Mouse (Mus musculus) thymus, postnatal 0 days (tissue): ENCODE data around the gene Rapgef4. TPM values are rescaled to one million over a fixed set of nuclear protein-coding genes. Genes with fewer than 3 reads are reported as not detected.

Experiments used
- DNase-seq: peaks from one replicate; pipeline ENCODE4 v3.0.0-alpha.2; 2015; ENCODE audit warnings: low spot score
- polyA plus RNA-seq: library from polyadenylated mRNA; unstranded; fragments of >200 nt; fragmentation: Nextera tagmentation; extraction: Ambion mirVana; gene quantifications from 2 replicates; pipeline ENCODE4 v1.2.1, GENCODE M21; 2015

Rapgef4 gene
- polyA plus RNA-seq, 1 experiment from 2014 or later: 4.2 TPM

DNA sequence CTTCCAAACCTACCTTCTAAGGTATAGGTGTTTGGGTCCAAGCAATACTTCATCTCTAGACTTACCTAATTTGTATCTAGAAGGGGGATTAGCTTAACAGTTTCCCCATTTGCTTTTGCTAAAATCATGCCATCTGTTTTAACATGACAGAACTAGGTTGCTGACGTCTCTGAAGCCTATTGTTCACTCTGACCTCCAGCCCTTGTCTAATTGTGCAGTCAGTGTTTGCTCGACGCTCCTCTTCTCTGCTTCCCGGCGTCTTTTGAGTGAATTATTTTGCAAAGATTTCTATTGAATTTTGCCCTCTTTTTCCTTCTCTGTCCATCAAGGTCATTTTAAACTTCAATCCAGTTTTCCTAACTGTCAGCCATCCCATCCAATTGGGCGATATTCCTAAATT, 166.7 kb downstream of the Rapgef4 start:
- DNase-seq: no peak

DNA sequence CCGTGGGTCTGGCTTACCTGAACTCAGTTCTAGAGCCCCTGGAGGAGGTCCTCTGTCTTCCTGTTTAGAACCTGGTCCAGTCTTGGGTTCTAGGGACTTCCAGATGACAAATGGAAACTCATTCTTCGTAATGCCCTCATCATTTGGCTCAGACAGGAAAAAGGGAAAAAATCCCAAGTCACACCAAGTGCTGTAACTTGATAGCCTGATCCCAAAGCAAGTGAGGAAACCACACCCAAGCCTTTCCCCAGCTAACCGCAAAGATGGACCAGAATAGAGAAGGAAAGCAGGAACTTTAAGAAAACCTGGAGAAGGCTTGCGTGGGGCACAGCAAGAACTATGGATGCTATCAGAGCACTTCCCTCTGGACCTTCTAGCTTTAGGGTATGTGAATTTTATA, 167.6 kb downstream of the Rapgef4 start:
- DNase-seq: no peak

DNA sequence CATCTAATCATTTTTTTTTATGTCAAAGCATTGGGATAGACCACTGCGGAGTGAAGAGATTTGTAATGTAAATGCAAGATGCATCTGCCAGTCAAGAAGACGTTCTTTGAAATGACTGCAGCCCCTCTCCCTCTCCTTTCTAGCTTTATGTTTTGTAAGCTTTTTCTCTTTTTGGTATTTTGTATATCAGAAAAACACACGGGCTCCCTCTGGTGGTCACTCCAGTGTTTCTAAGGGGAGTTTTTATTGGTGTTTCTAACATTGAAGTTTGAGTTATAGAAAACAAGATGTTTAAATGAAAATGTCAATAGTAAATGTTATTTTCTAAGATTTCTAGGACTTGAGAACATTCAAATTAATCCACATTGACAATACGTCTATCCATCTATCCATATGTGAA, 168.0 kb downstream of the Rapgef4 start:
- DNase-seq: peak; percentile 79

DNA sequence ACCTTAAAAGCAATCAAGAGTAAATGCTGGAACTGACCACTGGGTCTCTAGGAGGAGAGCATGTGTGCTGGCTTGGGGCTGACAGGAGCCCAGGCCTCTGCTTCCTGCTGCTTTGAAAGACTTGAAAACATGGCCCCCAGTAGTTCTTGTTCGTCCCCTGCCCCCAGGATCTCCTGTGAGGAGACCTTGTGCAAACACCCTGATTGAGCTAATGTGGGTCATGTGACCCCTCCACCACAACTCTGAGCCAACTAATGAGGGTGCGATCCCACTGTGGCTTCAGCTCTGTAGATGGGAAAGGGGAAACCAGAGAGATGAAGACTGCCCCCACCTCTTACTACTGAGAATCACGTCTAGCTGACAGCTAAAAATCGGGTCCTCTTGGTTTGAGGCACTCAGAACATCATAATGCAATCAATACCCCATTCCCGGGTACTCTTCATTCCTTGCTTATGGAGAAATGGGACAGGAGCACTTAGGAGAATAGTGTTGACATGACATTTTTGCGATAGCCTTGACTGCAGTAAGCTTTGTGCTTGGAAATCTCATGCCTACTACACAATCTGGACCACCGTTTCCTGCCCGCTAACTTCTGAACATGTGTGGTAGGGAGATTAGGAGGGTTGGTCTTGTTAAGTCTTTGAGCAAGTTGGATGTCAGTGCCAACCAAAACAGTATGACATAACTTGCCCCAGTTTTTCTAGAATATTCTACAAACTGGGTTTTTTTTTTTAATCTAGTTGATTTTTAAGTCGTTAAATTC, 170.9 kb downstream of the Rapgef4 start:
- peak; percentile 46 for DNase-seq

DNA sequence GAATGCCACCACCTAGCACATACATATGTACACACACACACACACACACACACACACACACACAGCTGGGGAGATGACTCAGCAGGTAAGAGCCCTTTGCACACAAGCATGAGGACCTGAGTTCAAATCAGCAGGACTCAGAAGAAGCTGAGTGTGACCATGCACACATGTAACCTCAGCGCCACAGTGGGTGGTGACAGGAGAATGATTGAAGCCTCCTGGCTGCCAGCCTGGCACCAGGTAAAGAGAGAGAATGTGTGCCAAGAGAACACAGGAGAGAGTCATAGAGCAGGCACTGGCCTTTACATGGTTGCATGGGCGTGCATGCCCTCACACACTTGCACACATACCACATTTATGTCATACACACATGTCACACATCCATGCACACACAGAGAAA, 171.7 kb downstream of the Rapgef4 start:
- no peak for DNase-seq

DNA sequence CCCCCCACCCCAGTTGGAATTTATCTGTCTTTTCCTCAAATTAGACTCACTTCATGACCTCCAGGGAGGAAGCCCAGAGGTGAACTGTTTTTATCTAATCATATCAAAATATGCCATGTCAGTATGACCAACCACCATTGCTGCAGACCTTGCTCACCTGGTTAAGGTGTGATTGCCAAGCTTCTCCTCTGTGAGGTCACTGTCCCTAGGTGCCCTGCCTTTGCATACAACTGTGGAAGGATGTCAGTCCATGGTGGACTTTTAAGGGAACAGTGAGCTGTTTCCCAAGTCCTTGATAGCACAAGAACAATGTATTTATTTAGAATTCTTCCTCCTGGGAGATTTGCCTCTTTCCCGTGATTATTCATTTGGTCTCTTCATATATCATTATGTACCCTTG, 172.8 kb downstream of the Rapgef4 start:
- no peak for DNase-seq

DNA sequence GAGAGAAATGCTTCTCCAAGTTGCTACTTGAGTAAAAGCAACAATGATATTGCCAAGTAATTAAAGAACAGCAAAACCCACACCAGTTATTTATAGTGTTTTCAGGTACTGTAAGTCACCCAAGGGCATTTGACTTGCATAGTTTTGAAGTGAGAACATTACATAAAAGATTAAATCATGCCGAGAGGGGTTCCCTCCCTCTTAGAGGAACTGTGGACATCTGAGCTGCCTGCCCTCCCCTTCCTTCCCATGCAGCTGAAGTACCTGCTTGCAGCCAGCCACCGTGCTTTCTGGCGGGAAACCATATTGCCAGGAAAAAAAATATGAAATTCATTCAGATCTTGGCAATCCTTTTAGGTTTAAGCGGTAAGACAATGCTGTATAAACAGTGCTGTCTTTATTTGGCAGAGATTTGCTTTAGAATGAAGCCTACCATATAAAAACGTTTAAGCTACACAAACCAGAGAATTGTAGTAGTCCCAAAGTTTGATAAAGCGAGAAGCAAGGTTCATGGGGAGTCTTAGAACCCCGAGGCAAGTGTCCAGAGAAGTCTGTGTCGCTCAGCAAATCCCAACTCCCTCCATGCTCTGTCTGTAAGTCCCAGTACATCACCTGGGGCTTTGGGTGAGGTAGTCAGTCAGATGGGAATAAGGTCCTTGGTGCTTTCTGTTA, 174.2 kb downstream of the Rapgef4 start:
- DNase-seq: no peak

DNA sequence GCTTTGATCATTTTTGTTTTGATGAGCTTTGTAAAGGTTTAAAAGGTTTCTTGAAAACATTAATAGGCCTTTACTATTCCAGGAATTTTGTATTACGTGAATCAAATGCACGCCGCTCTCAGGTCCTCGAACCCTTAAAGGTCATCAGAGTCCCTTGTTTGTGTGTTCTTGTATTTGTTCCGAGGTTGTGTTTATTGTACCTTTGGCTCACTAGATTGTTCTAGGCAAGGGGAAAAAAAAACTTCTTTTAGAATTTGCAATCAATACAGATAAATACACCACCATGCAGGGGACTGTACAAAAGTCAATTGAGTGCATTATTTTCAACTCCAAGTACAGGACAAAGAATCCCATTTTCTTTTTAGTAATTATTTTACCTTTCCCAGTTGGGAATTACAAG, 175.4 kb downstream of the Rapgef4 start:
- DNase-seq: no peak

DNA sequence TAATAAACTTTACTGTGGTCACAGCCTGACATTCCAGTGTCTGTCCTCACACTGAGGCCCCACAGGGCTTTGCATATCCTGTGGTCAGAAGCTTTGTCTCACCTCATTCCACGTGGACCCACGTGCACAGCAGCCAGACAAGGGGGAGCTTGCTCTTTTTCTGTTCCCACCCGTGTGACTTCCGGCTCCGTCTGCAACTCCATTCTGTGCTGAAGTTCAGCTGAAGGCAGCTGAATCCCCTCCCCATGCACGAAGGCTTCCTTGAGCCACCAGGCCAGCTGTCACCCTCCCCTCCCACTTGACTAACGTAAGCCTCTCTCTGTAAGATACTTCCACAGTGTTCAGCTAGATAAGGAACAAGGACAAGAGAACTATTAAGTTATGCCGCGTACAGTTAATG, 176.5 kb downstream of the Rapgef4 start:
- DNase-seq: peak; percentile 85

DNA sequence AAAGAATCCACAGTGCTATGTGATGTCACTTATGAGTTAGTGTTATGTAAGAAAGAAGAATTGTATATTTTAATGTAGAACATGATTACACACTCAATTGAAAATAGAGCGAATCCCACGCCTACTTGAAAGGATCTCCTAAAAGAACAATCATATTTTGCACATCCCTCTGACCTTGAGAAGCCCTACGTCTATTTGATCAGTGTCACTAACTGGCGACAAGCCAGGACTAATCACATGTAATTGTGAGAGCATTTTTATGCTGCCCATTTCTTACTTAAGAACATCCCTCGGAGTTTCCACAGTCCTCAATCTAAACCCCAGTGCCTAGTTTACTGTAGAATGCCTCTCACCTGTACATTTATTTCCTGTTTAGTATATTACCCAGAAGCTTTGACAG, 177.0 kb downstream of the Rapgef4 start:
- no peak for DNase-seq

DNA sequence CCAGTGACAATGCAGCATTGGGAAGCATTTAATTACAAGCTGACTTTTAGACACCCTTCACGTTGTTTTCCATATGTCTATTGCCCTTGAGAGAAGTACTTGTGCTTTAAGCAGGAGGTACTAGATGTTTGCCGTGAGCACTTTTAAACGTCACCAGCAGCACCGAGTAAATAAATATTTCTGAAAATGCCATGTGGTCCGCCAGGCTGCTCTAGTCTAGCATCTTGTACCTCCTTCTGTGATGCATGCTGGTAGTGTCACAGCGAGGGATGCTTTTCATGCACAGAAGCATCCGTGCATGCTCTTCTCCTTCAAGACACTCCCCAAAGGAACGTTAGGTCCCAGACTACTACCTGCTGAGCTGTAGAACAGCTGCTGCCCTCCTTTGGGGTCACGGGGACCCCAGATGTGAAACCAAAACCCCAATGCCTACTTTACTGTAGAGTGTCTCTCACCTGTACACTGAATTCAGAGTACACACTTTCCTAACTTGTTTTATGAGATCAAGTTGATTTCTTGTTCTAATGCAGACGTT, 177.7 kb downstream of the Rapgef4 start:
- peak; percentile 66 for DNase-seq

DNA sequence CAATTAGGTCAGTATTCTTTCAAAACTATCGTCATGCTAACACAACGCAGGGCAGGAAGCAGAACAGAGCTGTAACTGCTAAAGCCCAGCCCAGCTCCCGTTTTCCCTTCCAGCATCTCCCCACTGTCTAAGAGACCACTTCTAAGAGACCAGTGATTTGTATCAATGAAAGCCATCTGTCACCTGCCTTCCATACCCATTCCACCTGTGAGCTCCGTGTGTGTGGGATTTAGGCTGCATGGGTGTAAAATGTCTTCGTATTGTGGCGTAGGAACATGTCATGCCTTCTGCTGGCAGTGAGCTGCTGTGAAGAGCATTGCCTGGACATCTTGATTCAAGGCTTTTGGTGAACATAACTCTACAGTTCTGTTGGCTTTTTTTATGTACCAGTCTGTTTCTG, 178.2 kb downstream of the Rapgef4 start:
- DNase-seq: peak; percentile 50

DNA sequence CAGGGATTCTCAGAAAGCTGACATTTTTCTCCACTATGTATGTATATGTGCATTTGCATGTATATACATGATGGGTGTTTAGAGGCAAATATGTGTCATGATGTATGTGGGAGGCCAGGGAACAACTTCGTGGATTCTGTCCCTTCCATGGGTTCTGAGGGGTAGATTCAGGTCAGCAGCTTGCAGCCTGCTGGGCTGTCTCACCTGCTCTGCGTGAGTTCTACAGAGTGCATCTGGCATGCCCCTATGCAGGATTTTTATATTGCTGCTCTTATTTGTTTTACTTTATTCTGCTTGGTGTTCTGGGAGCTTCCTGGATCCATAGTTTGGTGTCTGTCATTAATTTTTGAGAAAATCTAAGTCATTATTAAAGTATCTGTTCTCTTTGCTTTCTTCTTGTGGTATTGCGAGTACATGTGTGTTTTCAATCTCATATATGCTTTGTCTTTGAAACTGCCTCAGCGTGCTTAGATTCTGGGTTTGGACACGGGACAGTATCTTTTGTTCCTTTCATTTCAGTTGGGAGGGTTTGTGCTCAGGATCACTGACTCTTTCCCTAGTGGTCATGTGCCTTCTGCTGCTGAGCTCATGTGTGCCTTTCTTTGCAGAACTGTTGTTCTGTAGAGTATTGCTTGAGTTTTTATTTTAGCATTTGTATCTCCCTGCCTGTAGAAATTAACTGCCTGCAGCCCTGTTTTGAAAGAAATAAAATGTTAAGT, 184.3 kb downstream of the Rapgef4 start:
- no peak for DNase-seq

DNA sequence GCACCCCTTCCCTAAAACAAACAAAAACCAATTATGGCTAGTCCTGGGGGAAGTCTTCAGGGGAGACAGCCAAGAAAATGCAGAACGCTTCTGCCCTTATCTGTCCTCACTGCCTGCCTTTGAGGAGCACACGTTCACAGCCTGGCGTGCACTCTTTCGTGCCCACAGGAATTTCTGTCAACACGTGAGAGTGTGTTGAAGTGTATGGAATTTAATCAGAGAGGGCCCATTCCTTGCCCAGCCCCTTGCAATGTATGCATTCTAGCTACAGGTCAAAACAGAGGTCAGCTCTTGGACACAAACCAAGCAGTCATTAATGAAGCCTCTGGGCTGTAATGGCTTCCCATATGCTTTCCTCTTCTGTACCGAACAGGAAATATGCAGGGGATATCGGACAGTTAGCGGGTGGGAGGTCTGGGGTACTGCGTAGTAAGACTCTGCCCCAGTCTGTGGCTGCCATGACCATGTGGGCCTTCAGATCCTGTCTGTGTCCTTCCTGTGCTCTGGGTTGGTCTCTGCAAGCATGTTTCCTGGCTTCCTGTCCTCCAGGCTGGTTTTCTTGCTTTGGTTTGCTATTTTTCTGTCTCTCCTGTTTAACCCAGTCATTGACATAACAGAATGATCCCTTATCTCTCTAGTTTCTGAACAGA, 188.5 kb downstream of the Rapgef4 start:
- peak; percentile 49 for DNase-seq

DNA sequence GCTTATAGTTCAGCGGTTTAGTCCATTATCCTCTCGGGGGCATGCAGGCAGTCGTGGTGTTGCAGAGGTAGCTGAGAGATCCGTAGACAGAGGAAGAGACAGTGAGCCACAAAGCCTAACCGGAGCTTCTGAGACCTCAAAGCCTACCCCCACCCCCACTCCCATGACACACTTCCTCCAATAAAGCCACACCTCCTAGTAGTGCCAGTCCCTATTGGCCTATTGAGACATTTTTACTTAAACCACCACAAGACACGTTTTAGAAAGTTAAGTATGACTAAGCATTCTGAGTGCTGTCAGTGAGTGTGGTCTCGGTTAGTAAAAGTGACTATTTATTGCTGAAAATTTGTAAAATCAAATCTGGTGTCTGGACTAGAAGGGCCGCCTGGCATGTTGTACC, 189.5 kb downstream of the Rapgef4 start:
- peak; percentile 92 for DNase-seq

DNA sequence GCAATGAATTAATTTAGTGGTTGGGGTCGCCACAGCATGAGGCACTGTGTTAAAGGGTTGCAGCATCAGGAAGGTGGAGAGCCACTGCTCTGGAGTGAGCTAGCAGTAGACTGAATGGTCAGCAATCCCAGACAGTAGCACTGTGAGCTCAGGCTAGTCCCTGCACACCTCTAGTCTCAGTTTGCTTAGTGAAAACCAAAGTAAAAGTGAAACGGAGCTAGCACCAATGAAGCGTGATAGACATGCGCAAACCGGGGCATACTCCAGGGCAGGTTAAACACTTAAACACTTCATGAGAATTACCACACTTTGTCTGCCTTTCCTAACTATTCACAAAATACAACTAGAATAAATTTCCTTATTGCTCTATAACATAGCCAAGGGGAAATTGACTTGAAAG, 190.2 kb downstream of the Rapgef4 start:
- DNase-seq: no peak

DNA sequence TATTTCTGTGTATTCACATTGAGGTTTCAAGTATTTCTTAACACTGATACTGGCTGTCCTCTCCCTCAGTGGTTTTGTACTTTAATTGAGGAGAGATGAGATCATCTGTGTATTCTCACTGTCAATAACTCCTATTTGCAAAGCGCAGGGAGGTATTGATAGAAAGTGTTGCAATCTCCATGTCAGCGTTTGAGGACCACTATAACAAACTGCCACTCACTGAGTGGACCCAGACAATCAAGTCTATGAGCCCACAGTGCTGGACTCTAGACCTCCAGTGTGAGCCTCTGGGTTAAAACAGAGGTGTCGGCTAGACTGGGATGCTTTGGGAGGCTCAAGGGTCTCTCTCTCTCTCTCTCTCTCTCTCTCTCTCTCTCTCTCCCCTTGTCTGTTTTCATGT, 192.0 kb downstream of the Rapgef4 start:
- DNase-seq: no peak

DNA sequence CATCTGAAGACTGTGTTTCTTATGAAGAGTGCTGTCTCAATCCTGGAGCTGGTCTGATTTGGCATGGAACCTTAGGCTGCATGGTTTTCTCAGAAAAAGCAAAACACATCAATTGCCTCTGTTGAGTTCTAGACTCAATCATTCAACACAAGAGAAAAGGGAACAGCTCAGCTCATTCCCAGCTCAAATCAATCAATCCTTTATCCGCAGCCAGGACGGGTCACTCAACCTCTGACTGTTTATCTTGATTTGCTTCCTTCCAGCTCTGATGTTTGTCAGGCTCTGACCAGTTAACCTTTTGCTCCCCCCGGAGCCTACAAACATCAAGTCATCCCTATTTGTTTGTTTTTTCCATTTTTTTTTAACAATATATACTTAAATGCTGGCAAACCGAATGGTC, 192.8 kb downstream of the Rapgef4 start:
- DNase-seq: no peak

DNA sequence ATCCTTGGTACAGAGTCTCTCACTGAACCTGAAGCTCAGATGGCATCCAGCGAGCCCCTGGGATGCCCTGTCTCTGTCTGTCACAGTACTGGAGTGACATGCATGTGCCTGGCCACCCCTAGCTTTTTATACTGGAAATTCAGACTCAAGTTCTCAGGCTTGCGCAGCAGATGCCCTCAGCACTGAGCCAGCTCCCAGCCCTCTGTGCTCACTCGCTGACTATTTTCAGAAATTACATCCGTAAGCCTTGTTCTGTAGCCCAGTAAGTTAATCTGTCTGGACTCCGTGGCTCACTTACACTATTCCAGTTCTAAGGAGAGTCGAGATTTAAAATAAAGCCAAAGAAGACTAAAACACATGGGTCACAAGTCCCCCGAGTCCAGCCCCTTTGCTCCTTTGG, 194.5 kb downstream of the Rapgef4 start:
- DNase-seq: no peak

DNA sequence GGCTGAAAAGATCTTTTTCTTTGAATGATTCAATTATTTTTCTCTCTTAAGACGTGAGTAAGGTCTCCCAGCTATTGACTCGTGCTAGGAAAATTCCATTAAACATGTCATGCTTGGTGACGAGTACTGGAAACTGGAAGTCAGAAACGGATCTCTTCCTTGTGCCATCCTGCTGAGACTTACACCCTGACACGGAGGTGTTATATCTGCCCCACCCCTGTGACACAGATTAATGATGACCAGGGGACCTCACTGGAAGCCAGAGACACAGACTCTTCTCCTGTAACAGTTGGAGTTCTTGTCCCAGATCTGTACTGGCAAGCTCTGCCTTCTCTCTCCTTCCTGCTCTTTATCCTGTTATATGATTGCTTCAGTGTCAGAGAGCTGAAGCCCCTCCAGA, 194.9 kb downstream of the Rapgef4 start:
- no peak for DNase-seq

DNA sequence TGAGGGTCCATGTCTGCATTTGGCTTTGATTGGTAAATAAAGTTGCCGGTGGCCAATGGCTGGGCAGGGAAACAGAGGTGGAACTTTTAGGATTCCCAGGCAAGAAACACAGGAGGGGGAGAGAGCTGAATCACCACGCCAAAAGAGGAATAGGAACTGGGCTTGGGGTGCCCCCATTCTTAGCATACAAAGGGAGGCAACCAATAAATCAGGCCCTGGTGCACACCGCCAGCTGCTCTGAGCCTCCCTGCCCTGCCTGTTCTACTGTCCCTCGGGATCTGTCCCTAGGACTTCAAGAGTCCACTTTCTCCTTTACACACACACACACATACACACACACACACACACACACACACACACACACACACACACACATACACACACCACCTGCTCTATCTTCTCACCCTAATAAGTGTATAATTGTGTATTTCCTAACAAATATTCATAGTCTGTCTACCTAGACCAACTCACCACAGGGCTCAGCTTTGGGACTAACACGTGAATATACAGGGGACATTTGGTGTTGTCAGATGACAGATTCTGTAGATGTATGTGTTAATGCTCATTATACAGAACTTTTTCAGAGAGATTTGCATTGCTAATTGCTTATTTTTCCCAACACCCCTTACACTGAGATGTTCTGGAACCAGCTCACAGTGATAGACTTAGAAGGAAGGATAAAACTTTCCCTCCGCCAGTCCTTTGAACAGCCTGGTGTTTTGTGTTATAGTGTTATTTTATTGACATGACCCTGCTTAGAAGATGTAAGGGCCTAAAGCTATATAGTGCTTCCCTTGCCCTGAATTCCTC, 196.4 kb downstream of the Rapgef4 start:
- no peak for DNase-seq
